Mouse (Mus musculus) Patski (cell line): ENCODE data around the gene Prkaa1. TPM values are rescaled to one million over a fixed set of nuclear protein-coding genes. Genes with fewer than 3 reads are reported as not detected.

ENCODE experiments used
- ATAC-seq: fragments of 100-300 bp; one replicate; pipeline ENCODE4 v1.8.0; 2021
- CTCF ChIA-PET: fragments of 350-600 bp; sonication (Branson Sonifier 250); formaldehyde crosslinking; loops from one replicate; lab custom pipeline; 2022; ENCODE audit warnings: inconsistent platforms; lab: Charles Lee
- POLR2A ChIA-PET: fragments of 350-600 bp; sonication (Branson Sonifier 250); formaldehyde crosslinking; loops from one replicate; lab custom pipeline; 2022; ENCODE audit warnings: antibody characterized with exemption, inconsistent platforms; lab: Charles Lee
- DNase-seq: peaks from one replicate; pipeline ENCODE4 v3.0.0-alpha.2; 2011; ENCODE audit warnings: low read depth, low spot score
- H3K27me3 ChIP-seq: fragments of 371-371 bp; one replicate; pipeline ENCODE4 v1.5.1; 2021
- CTCF ChIP-seq: fragments of 100-300 bp; IDR thresholded peaks from one replicate; pipeline ENCODE4 v1.5.1; 2021
- in situ Hi-C: fragments of 300-500 bp; cut with MboI; formaldehyde crosslinking; loops from 3 replicates; pipeline ENCODE4 v1.11.1; 2018; ENCODE audit warnings: low pct_unique_long_range_greater_than_20kb, mixed read lengths
- polyA plus RNA-seq: library from polyadenylated mRNA; unstranded; gene quantifications from one replicate; pipeline ENCODE4 v1.2.3, GENCODE M21; 2021

Gene Prkaa1
- polyA plus RNA-seq = 39.2 TPM

DNA sequence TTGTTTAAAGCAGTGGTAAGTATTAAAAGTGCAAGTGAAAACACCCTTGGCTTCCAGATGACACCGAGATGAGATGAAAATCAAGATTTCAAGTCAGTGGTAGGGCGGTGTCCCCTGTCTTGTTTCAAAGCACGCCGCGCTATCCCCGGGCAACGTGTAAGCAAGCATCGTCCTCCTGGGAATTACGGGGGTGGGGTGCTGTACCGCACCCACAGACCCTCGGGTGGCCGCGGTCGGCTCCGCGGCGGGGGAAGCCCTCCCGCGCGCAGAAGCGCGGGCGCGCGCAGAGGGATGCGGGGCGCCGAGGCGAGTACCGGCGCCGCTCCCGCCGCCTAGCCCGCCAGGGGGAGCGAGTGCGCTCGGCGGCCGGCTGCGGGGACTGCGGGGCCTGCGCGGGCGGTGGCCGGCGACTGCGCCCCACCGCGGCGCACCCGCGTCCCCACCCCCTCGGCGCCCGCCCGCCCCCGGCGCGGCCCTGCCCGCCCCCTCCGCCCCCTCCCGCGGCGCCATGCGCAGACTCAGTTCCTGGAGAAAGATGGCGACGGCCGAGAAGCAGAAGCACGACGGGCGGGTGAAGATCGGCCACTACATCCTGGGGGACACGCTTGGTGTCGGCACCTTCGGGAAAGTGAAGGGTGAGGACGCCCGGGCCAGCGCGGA lies at the start of gene Prkaa1:
Gene Prkaa1 (plus strand): TSS at position 501 of the 660 bp plus-strand sequence.
- in situ Hi-C loops = no loop called here
- DNase-seq (no peak), ATAC-seq (peak; percentile 80)
- ChIA-PET CTCF (interaction anchor here (1.1 kb wide), 1 partner anchor 19 kb away, joined by 5 read pairs; no protein-coding TSS in a partner anchor), POLR2A (interaction anchor here (1.2 to 1.3 kb wide), 2 partner anchors 16 to 28 kb away, joined by 3 to 4 read pairs; partner anchors contain the start of gene Rpl37)
- TF ChIP-seq CTCF = peak; percentile 85
- no peaks in the 10 kb centered on the region for H3K27me3 ChIP-seq

DNA sequence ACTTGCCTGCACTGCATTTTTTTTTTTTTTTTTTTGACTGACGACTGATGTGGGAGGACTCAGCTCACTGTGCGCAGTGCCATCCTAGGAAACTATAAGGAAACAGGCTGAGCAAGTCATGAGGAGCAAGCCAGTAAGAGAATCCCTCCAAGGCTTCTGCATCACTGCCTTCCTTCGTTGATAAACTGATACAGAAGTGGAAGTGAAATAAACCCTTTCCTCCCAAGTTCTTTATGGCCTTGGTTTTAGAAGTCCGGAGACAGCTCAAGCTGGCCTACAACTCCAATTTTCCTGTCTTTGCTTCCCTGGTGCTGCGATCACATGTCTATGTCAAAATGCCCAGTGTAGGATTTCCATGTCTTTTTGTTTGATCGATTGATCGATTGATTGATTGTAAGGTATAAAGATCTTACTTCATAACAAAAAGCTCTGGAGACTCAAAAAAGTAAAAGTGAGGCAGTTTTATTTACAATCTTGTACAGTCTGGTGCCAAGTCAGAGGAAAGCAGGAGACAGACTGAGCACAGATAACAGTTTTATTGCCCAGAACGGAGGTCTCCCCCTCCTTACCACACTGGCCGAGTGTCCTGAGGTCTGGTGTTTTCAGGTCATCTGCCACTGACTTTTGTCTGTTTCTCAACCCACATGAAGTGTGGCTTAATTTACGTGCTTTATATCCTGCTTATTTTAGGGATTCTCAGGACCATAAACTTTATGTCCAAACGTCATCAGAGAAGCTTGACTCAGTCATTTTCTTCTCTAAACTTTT lies 47.9 kb upstream of the Prkaa1 start:
- CTCF ChIA-PET = no interaction called here
- peaks cover 6% of the 10 kb centered on the region for H3K27me3 ChIP-seq
- ATAC-seq (no peak), DNase-seq (no peak)
- POLR2A ChIA-PET = interaction anchor here (0.6 kb wide), 1 partner anchor 1028 kb away, joined by 4 read pairs; no protein-coding TSS in a partner anchor
- no peak for TF ChIP-seq CTCF
- in situ Hi-C loops = no loop called here

DNA sequence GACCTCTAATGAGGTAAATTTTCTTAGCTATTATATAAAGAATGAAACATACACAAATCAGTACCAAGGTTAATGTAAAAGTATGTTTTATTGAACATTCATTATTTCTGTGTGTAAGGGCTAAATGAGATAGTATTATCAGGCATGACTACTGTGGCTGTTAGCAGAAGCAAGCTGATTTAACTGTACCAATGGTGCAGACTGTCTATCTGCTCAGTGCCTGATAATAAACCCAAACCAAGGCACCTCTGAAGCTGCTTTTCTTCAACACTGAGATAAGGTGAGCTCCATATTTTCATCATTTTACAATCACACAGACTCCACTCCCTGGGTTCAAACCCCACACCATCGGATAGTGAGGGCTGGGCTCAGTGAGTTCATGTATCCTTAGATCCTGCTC lies 46.3 kb upstream of the Prkaa1 start:
- ATAC-seq (no peak), DNase-seq (no peak)
- H3K27me3 ChIP-seq = peaks cover 6% of the 10 kb centered on the region
- no peak for TF ChIP-seq CTCF
- in situ Hi-C loops = no loop called here
- POLR2A ChIA-PET = no interaction called here
- CTCF ChIA-PET = interaction anchor here (1.2 kb wide), 1 partner anchor 10 kb away, joined by 4 read pairs; no protein-coding TSS in a partner anchor

DNA sequence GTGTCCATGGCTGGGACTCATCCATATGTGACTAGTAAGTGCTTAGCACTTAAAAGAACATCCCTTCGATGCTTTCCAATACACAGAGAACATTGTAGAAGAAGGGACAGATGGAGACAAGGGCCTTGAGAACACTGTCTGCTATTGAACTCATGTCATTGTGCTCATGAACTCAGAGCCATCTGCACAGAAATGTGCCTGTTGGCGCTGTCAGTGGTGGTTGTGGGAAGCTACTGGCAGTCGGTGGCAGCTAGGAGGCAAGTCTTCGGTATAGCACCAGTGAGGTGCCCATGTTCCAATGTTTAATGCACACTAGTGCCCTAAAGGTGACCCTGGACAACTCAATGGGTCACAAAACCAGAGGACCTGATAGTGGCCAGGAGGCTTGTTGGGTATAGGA lies 41.3 kb upstream of the Prkaa1 start:
- CTCF ChIA-PET = interaction anchor here (0.9 kb wide), 1 partner anchor 8 kb away, joined by 3 read pairs; no protein-coding TSS in a partner anchor
- in situ Hi-C loops = loop anchor here (10.0 kb wide), 1 partner anchor 1128 kb away; the partner anchor contains the start of gene Fbxo4
- POLR2A ChIA-PET = no interaction called here

DNA sequence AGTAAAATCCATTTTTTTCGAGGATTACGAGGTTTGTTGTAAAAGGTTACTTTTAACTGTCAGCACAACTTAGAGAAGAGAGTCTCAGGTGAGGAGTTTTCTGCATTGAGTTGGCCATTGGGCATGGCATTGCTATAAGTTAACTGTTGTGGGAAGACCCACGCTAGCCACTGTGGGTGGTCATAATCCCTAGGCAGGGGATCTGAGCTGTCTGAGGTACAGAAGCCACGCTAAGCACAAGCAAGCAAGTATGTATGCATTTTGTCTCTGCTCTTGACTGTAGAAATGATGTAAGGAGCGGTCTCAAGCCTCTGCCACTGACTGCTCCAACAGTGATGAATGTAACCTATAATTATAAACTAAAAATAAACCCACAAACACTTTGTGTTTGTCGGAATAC lies 37.8 kb upstream of the Prkaa1 start:
- POLR2A ChIA-PET = no interaction called here
- TF ChIP-seq CTCF = no peak
- ATAC-seq (no peak), DNase-seq (no peak)
- CTCF ChIA-PET = interaction anchor here (0.7 to 1.9 kb wide), 3 partner anchors 9 to 12 kb away, joined by 3 to 5 read pairs (median 4); no protein-coding TSS in a partner anchor
- no peaks in the 10 kb centered on the region for H3K27me3 ChIP-seq
- in situ Hi-C loops = loop anchor here (5.0 to 10.0 kb wide), 2 partner anchors 1049 to 1131 kb away; partner anchors contain the start of gene Fbxo4

More for the DNA sequence above, 41.3 kb upstream of the Prkaa1 start:
- H3K27me3 ChIP-seq = no peaks in the 10 kb centered on the region
- DNase-seq = no peak
- no peak for ATAC-seq
- no peak for TF ChIP-seq CTCF

DNA sequence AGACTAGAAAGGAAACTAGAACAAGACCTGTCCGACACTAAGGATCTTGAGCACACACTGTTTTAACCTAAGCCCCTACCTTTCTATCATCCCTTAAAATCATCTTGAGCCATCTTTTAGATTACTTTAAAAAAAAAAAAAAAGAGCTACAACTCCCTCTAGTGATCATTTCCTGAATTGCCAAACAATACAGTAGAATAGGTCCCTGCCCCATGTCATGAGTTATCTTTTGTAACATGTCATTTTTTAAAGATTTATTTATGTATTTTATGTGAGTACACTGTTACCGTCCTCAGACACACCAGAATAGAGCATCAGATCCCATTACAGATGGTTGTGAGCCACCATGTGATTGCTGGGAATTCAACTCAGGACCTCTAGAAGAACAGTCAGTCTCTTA lies 37.4 kb upstream of the Prkaa1 start:
- peak; percentile 62 for ATAC-seq
- no peaks in the 10 kb centered on the region for H3K27me3 ChIP-seq
- ChIA-PET CTCF (interaction anchor here (0.7 to 1.9 kb wide), 3 partner anchors 9 to 13 kb away, joined by 3 to 5 read pairs (median 4); no protein-coding TSS in a partner anchor), POLR2A (no interaction called here)
- in situ Hi-C loops = loop anchor here (5.0 to 10.0 kb wide), 2 partner anchors 1049 to 1131 kb away; partner anchors contain the start of gene Fbxo4
- peak; percentile 57 for TF ChIP-seq CTCF
- no peak for DNase-seq

DNA sequence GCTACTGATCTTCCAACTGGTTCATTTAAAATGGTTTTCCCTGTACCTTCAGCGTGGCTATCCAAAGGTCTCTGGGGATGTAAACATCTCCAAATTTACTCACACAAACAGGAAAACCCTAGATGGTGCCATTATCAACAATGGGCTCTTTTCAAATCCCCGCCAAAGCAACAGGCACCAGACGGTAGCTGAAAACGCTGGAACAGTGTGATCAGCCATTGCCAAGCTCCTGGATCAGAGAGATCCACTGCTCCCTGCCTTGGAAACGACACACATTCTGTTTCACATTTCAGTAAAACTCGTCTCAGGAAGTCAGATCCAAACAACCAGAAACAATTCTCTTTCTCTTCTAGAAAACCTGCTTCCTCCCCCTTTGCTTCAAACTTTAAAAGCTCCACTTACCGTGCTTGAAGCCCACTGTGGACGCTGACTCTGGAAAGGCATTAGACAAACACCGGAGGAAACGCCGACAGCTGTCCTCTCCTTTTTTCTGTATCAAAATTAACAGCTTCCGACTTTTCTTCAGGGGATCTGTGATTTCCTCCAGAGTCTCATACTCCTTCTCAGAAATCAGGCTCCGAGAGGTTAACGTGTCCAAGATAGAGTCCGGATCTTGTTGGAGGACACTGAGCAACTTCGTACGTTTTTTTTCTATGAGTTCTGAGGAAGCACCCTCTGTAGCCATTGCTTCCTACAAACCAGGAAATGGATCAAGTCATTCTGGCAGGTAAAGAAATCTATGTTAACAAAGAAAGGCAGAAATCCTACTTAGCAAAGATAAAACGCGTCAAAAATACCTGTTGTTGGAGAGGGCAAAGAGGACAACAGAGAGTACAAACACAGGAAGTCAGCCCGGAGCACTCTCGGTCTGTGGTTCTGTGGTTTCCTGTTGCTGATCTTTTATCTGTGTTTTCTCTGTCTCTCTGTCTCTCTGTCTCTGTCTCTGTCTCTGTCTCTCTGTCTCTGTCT lies 35.7 kb upstream of the Prkaa1 start, which contains the start of gene Card6:
Gene Card6 (minus strand): TSS at position 854 of the 969 bp plus-strand sequence.
- H3K27me3 ChIP-seq = no peaks in the 10 kb centered on the region
- in situ Hi-C loops = loop anchor here (5.0 to 10.0 kb wide), 2 partner anchors 1051 to 1133 kb away; partner anchors contain the start of gene Fbxo4
- DNase-seq (no peak), ATAC-seq (no peak)
- CTCF ChIA-PET = interaction anchor here (1.1 to 1.9 kb wide), 4 partner anchors 11 to 1083 kb away, joined by 3 to 4 read pairs (median 4); no protein-coding TSS in a partner anchor
- POLR2A ChIA-PET = no interaction called here
- TF ChIP-seq CTCF = no peak

DNA sequence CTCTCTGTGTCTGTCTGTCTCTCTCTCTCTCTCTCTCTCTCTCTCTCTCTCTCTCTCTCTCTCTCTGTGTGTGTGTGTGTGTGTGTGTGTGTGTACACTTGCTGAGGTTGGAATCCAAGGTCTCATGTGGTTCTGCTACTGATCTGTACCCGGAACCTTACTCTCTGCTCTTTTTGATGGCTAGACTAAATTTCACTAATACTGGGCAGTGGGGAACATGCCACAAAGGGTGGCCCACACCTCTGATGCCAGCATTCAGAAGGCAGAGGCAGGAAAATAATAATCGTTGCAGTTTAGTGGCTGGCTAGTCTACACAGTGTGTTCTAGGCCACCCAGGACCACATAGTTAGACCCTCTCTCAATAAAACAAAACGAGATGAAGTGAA lies 35.0 kb upstream of the Prkaa1 start:
- H3K27me3 ChIP-seq = no peaks in the 10 kb centered on the region
- CTCF ChIA-PET = no interaction called here
- no peak for ATAC-seq
- no peak for DNase-seq
- POLR2A ChIA-PET = no interaction called here
- in situ Hi-C loops = loop anchor here (5.0 to 10.0 kb wide), 2 partner anchors 1051 to 1134 kb away; partner anchors contain the start of gene Fbxo4
- no peak for TF ChIP-seq CTCF

DNA sequence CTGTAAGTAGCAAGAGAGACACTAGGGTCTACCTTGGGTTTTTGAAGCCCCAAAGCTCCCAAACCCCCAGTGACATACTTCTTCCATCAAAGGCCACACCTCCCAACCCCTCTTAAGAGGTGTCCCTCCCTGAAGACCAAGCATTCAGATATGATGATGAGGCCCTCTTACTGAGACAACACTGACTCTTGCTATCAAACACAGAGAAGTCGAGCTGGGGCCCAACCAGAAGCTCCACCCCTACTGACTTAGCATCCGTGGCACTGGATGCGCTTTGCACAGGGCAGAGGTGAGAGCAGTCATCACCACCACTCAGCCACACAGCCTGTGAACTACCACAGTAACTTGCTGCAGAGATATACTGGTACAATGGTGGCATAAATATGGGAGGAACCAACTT lies 31.0 kb upstream of the Prkaa1 start:
- no peaks in the 10 kb centered on the region for H3K27me3 ChIP-seq
- in situ Hi-C loops = no loop called here
- ChIA-PET POLR2A (no interaction called here), CTCF (no interaction called here)
- TF ChIP-seq CTCF = no peak
- ATAC-seq (no peak), DNase-seq (no peak)
